Mouse (Mus musculus): ENCODE results near the gene Wdr81. TPM values are rescaled to one million over a fixed set of nuclear protein-coding genes. Genes with fewer than 3 reads are reported as not detected.

The Wdr81 gene
- polyA plus RNA-seq, 1 experiment from 2014 or later = 4.6 TPM

GRCm38 (mm10) chr11:75473376-75473775 is 18.9 kb upstream of the Wdr81 start:
- WGBS = 72% methylated on average over 7 of the region's 7 CpGs
- DNase-seq = peak; percentile 18
- Histone ChIP-seq H3K4me3 (ENCODE audit: low read depth, low read length) (no peak overlapping the region), H3K4me1 (ENCODE audit: insufficient read depth) (no peaks in the 10 kb centered on the region), H3K27ac (ENCODE audit: low read depth) (no peak overlapping the region), H3K27me3 (ENCODE audit: insufficient read depth, low read length) (no peaks in the 10 kb centered on the region), H3K36me3 (ENCODE audit: insufficient read depth) (no peaks in the 10 kb centered on the region), H3K9me3 (ENCODE audit: low read depth, low read length) (no peaks in the 10 kb centered on the region), H3K9ac (no peak overlapping the region), H3K4me2 (no peak overlapping the region)
- no peak for TF ChIP-seq CTCF (IDR thresholded peaks at IDR 0.05; ENCODE audit: low read depth)
- no peak for ATAC-seq (ENCODE audit: insufficient read depth)

DNA sequence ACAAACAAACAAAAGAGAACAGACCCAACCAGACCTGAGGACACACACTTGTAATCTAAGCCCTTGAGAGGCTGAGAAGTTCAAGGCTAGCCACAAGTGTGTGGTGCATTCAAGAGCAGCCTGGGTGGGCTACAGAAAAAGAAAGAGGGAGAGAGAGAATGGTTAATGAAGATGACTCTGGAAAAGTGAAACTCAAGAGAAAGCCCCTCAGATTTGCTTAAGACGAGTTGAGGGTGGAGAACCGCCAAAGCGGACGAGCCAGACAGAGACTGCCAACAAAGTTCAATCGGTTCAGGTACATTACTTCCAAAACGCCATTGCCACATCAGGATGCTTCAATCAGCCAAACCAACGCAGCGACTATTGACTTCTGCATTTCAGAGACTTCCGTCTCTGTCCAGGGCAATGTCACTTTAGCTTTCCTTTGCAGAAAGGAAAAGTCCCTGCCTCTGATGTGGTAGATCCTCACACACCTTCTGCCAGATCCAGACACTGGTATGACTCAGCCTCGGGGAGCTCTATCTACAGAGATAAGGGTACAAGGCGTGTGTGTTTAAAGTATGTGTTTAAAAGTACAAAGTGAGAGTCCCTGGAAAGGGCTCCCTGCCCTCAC is 18.1 kb upstream of the Wdr81 start:
- H3K9ac ChIP-seq = no peak overlapping the region
- ATAC-seq (ENCODE audit: insufficient read depth) (no peak), DNase-seq (no peak)
- no peaks in the 10 kb centered on the region for H3K36me3 ChIP-seq (ENCODE audit: insufficient read depth)
- no peak overlapping the region for H3K4me2 ChIP-seq
- 70% methylated on average over 11 of the region's 11 CpGs for WGBS
- no peak overlapping the region for H3K27ac ChIP-seq (ENCODE audit: low read depth)
- no peak overlapping the region for H3K4me3 ChIP-seq (ENCODE audit: low read depth, low read length)
- no peaks in the 10 kb centered on the region for H3K9me3 ChIP-seq (ENCODE audit: low read depth, low read length)
- no peaks in the 10 kb centered on the region; the same call in 1 of the 2 replicates for H3K4me1 ChIP-seq (ENCODE audit: insufficient read depth)
- H3K27me3 ChIP-seq (ENCODE audit: insufficient read depth, low read length) = no peaks in the 10 kb centered on the region
- TF ChIP-seq CTCF (IDR thresholded peaks at IDR 0.05; ENCODE audit: low read depth) = no peak

GRCm38 (mm10) chr11:75470675-75471074 is 16.2 kb upstream of the Wdr81 start:
- Histone ChIP-seq H3K4me2 (no peak overlapping the region), H3K4me1 (ENCODE audit: insufficient read depth) (no peaks in the 10 kb centered on the region; the same call in 1 of the 2 replicates), H3K4me3 (ENCODE audit: low read depth, low read length) (no peak overlapping the region), H3K27me3 (ENCODE audit: insufficient read depth, low read length) (no peaks in the 10 kb centered on the region), H3K27ac (ENCODE audit: low read depth) (no peak overlapping the region), H3K9ac (no peak overlapping the region), H3K36me3 (ENCODE audit: insufficient read depth) (peaks cover 5% of the 10 kb centered on the region; the same call in 1 of the 2 replicates), H3K9me3 (ENCODE audit: low read depth, low read length) (no peaks in the 10 kb centered on the region)
- no peak for ATAC-seq (ENCODE audit: insufficient read depth)
- TF ChIP-seq CTCF (IDR thresholded peaks at IDR 0.05; ENCODE audit: low read depth) = no peak
- 85% methylated on average over 3 of the region's 3 CpGs for WGBS
- no peak for DNase-seq

DNA sequence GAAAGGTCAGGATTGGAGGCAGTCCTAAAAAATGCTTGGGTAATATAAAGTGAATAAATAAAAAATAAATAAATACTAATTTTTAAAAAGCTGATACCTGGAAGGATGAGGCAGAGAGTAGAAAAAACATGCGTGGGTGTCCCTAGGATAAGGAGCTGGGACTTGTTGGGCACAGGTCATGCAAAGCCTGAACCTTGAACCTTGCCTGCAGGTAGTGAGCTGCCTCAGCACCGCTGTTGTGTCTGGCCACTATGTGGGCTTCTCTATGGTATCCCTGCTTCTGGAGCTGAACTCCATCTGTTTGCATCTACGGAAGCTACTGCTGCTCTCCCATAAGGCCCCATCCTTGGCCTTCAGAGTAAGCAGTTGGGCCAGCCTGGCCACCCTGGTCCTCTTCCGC is 14.7 kb upstream of the Wdr81 start:
- ATAC-seq (ENCODE audit: insufficient read depth) (no peak), DNase-seq (no peak)
- no peak for TF ChIP-seq CTCF (IDR thresholded peaks at IDR 0.05; ENCODE audit: low read depth)
- no peaks in the 10 kb centered on the region for H3K27me3 ChIP-seq (ENCODE audit: insufficient read depth, low read length)
- no peak overlapping the region; the same call in 1 of the 2 replicates for H3K9ac ChIP-seq
- WGBS = 92% methylated on average over 4 of the region's 4 CpGs
- H3K4me2 ChIP-seq = no peak overlapping the region
- H3K4me1 ChIP-seq (ENCODE audit: insufficient read depth) = no peaks in the 10 kb centered on the region; the same call in 1 of the 2 replicates
- no peak overlapping the region for H3K27ac ChIP-seq (ENCODE audit: low read depth)
- H3K36me3 ChIP-seq (ENCODE audit: insufficient read depth) = peaks cover 14% of the 10 kb centered on the region
- no peak overlapping the region for H3K4me3 ChIP-seq (ENCODE audit: low read depth, low read length)
- H3K9me3 ChIP-seq (ENCODE audit: low read depth, low read length) = no peaks in the 10 kb centered on the region

- no peak overlapping the region for H3K27ac ChIP-seq (ENCODE audit: low read depth)
- WGBS = 54% methylated on average over 7 of the region's 7 CpGs
- DNase-seq (no peak), ATAC-seq (ENCODE audit: insufficient read depth) (no peak)
- H3K4me3 ChIP-seq (ENCODE audit: low read depth, low read length) = peak overlapping the region; percentile 49
- peaks cover 14% of the 10 kb centered on the region for H3K36me3 ChIP-seq (ENCODE audit: insufficient read depth)
- peak overlapping the region; percentile 78 for H3K4me2 ChIP-seq
- H3K4me1 ChIP-seq (ENCODE audit: insufficient read depth) = no peaks in the 10 kb centered on the region; the same call in 1 of the 2 replicates
- no peak for TF ChIP-seq CTCF (IDR thresholded peaks at IDR 0.05; ENCODE audit: low read depth)
- H3K27me3 ChIP-seq (ENCODE audit: insufficient read depth, low read length) = no peaks in the 10 kb centered on the region
- H3K9me3 ChIP-seq (ENCODE audit: low read depth, low read length) = no peaks in the 10 kb centered on the region
- H3K9ac ChIP-seq = peak overlapping the region; percentile 67
These were observed 13.9 kb upstream of the Wdr81 start for GRCm38 (mm10) chr11:75468410-75468809.

DNA sequence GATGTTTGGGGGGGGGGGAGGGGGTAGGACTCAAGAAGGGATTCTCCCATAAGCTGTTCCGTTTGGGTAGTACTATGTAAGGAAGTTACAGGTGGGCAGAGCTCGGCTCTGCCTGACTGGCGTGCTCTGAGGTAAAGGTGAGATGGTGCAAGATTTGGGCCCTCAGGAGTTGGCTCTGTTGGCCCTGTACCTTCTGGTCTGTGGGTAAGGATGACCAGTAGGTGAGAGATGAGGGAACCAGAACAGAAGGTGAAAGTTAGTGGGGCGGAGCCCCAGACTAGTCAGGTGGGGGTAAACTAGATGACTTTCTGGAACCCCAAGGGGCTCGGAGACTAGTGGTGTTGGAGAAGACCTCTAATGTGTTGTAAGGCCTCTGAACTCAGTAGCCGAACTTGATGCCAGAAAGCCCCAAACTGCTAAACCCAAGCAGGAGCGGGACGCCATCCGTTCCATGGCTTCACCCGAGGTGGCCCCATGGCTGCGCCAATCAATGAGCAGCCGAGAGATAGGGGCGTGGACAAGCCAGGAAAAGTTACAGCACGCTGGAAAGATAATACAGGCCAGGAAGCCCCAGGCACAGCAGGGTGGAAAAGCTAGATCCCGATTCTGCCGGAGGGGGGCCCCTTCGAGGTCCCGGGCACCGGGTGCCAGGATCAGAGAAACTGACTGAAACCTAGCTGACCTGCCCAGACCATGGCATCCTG is 13.1 kb upstream of the Wdr81 start:
- Histone ChIP-seq H3K4me1 (ENCODE audit: insufficient read depth) (no peaks in the 10 kb centered on the region; the same call in 1 of the 2 replicates), H3K36me3 (ENCODE audit: insufficient read depth) (peaks cover 14% of the 10 kb centered on the region), H3K9me3 (ENCODE audit: low read depth, low read length) (no peaks in the 10 kb centered on the region), H3K27me3 (ENCODE audit: insufficient read depth, low read length) (no peaks in the 10 kb centered on the region), H3K9ac (peak overlapping the region; percentile 67), H3K27ac (ENCODE audit: low read depth) (0 out of 2 replicates have a peak overlapping the region, but pooled peaks have one; percentile 4), H3K4me3 (ENCODE audit: low read depth, low read length) (peak overlapping the region; percentile 49), H3K4me2 (peak overlapping the region; percentile 78)
- TF ChIP-seq CTCF (IDR thresholded peaks at IDR 0.05; ENCODE audit: low read depth) = no peak
- 15% methylated on average over 19 of the region's 19 CpGs for WGBS
- ATAC-seq (ENCODE audit: insufficient read depth) (peak; percentile 88), DNase-seq (peak; percentile 85)

DNA sequence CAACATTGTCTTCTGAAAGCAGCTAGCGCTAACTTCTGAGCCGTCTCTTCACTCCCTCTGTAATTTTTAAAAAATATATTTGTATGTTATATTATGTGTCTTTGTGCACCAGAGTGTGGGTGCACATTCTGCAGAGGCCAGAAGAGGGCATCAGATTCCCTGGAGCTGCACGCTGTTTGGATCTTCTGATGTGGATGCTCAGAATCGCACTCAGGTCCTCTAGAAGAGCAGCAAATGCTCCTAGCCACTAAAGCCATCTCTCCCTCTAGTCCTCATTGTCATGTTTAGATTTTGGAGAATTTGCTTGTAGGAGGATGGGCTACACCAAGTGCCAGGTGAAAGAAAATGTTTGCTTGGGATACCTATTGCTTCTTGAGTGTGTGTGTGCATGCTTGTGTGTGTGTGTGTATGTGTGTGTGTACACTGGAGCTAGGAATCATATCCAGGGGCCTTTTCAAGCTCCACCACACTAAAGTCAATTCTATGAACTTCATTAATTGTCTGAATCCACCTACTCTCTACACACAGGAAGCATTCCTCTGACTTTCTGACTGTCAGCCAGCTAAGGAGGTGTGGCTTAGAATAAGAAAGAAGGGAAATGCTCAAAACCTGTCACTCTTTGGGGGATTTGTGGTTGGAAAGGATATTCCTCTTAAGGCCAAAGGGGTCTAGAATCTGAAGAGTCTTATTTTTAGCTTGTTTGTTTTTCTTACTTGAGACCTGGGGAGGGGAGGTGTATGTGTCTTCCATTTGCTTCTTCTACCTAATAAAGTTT is 12.4 kb upstream of the Wdr81 start:
- Histone ChIP-seq H3K9me3 (ENCODE audit: low read depth, low read length) (no peaks in the 10 kb centered on the region), H3K4me3 (ENCODE audit: low read depth, low read length) (no peak overlapping the region), H3K27ac (ENCODE audit: low read depth) (no peak overlapping the region), H3K9ac (no peak overlapping the region), H3K36me3 (ENCODE audit: insufficient read depth) (peaks cover 14% of the 10 kb centered on the region), H3K27me3 (ENCODE audit: insufficient read depth, low read length) (no peaks in the 10 kb centered on the region), H3K4me1 (ENCODE audit: insufficient read depth) (peaks cover 5% of the 10 kb centered on the region), H3K4me2 (no peak overlapping the region)
- WGBS = 98% methylated on average over 4 of the region's 4 CpGs
- DNase-seq = peak; percentile 24
- no peak for ATAC-seq (ENCODE audit: insufficient read depth)
- TF ChIP-seq CTCF (IDR thresholded peaks at IDR 0.05; ENCODE audit: low read depth) = peak; percentile 36; the same call in 1 of the 2 replicates
